Mouse (Mus musculus): ENCODE results near the gene Tgm4.
A peak's percentile ranks its signal among the peaks of the same experiment; 100 is the strongest.

DNA sequence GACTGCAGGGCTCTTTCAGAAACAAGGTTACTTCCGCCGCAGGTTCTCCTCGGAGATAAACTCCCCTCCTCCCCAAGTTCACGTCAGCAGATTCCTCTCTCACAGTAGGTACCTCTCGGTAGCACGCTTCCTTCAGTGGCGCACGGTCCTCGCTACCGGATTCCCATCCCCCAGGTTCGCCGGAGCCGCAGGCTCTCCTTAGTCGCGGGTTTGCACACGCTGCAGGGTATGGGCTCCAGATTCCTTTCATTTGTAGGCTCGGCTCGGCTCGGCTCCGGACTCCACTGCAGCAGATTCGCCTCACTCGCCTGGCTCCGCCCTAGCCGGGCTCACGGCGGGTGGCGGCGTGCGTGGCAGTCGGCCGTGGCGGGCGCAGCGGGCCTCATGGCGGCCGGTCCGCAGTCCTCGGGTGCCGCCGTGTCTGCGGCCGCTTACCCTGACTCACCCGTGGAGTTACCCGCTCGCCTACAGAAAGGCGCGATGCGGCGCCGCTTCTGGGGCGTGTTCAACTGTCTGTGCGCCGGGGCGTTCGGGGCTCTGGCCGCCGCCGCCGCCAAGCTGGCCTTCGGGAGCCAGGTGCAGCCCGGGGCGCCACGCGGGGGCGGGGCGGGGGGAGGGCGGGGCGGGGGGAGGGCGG is 13.4 kb upstream of the Tgm4 start, which contains the start of gene Tmem42:
- TF ChIP-seq CTCF (IDR thresholded peaks at IDR 0.05; ENCODE audit: control insufficient read depth, insufficient read depth, low read length) (no peak), POLR2A (IDR thresholded peaks at IDR 0.05; ENCODE audit: borderline replicate concordance, control insufficient read depth, low read depth, low read length) (peak; percentile 39; the same call in 1 of the 2 replicates)
